ENCODE assay signal across 11 mouse cellular contexts in genomic region chr4:58351165-58351564, GRCm38 (mm10).
"Had no signal": no experiment of that assay in that cellular context is flagged by ENCODE, and none has a peak within 500 bp of the region (broad histone marks: within the 10 kb centered on the region; RNA-seq: fewer than 3 reads in every experiment).

No protein-coding gene starts in this region.

- H3K4me2 ChIP-seq: limb, embryonic 13.5 days; neural tube, embryonic 15.5 days had no signal

- H3K9ac ChIP-seq: limb, embryonic 13.5 days; liver, embryonic 14.5 days; neural tube, embryonic 15.5 days had no signal

- DNase-seq: left cerebral cortex, postnatal 4 days; lung, adult 18-20 months; midbrain, embryonic 14.5 days; right cerebral cortex, adult 18-20 months; right cerebral cortex, postnatal 25 days; thymus, postnatal 14 days had no signal

- H3K9me3 ChIP-seq: limb, embryonic 13.5 days; neural tube, embryonic 15.5 days had no signal

- H3K4me1 ChIP-seq: limb, embryonic 13.5 days; neural tube, embryonic 15.5 days had no signal

- H3K27ac ChIP-seq: limb, embryonic 13.5 days; liver, embryonic 14.5 days; neural tube, embryonic 15.5 days; stomach, postnatal 0 days had no signal

- H3K4me3 ChIP-seq: limb, embryonic 13.5 days; myocyte; neural tube, embryonic 15.5 days had no signal

- H3K27me3 ChIP-seq: limb, embryonic 13.5 days; neural tube, embryonic 15.5 days had no signal

- H3K36me3 ChIP-seq: limb, embryonic 13.5 days; neural tube, embryonic 15.5 days had no signal
